Mouse (Mus musculus) stomach, embryonic 14.5 days (tissue): ENCODE data around the gene Mapk10. TPM values are rescaled to one million over a fixed set of nuclear protein-coding genes. Genes with fewer than 3 reads are reported as not detected.
A peak's percentile ranks its signal among the peaks of the same experiment; 100 is the strongest.

ENCODE experiments used
- ATAC-seq: fragments of 200-750 bp; cut with Nextera tagmentation; 2 replicates; pipeline ENCODE4 v1.8.0; 2017; ENCODE audit warnings: low read depth, moderate TSS enrichment; ENCODE audit not compliant: insufficient number of reproducible peaks, insufficient read depth, low FRiP score
- H3K27ac ChIP-seq: fragments of 300-500 bp; sonication (generic); 2 replicates; pipeline ENCODE4 v1.5.1; 2014; ENCODE audit warnings: mild to moderate bottlenecking, low read length, moderate library complexity, mixed read lengths
- H3K27me3 ChIP-seq: fragments of 300-500 bp; sonication (generic); 2 replicates; pipeline ENCODE4 v1.6.1; 2014; ENCODE audit warnings: low read length, control low read depth, mixed read lengths; ENCODE audit not compliant: control insufficient read depth, insufficient read depth
- H3K36me3 ChIP-seq: fragments of 300-500 bp; sonication (generic); 2 replicates; pipeline ENCODE4 v1.6.1; 2014; ENCODE audit warnings: mild to moderate bottlenecking, control low read depth, low read length, moderate library complexity, mixed read lengths; ENCODE audit not compliant: control insufficient read depth, insufficient read depth
- H3K4me1 ChIP-seq: fragments of 300-500 bp; sonication (generic); 2 replicates; pipeline ENCODE4 v1.6.1; 2014; ENCODE audit warnings: low read length, control low read depth, mixed read lengths; ENCODE audit not compliant: control insufficient read depth, insufficient read depth
- H3K4me2 ChIP-seq: fragments of 300-500 bp; sonication (generic); replicated peaks from 2 replicates; pipeline ENCODE4 v1.6.1; 2014; ENCODE audit warnings: low read depth, low read length, control low read depth
- H3K4me3 ChIP-seq: fragments of 300-500 bp; sonication (generic); 2 replicates; pipeline ENCODE4 v1.5.1; 2014; ENCODE audit warnings: low read depth, low read length, control low read depth
- H3K9ac ChIP-seq: fragments of 300-500 bp; sonication (generic); replicated peaks from 2 replicates; pipeline ENCODE4 v1.6.1; 2014; ENCODE audit warnings: low read depth, mild to moderate bottlenecking, control low read depth, low read length, moderate library complexity, mixed read lengths
- H3K9me3 ChIP-seq: fragments of 300-500 bp; sonication (generic); 2 replicates; pipeline ENCODE4 v1.6.1; 2016; ENCODE audit warnings: low read depth, low read length, control low read depth; ENCODE audit not compliant: control insufficient read depth
- WGBS: fragments of 180-500 bp; shearing (Covaris S2); extraction: QIAGEN DNeasy Blood & Tissue Kit; methylation state at CpG from one replicate; pipeline ENCODE4 v1.1.7; 2014; 5-methylcytosine and 5-hydroxymethylcytosine counted together
- polyA plus RNA-seq: library from polyadenylated mRNA; unstranded; fragments of >200 nt; fragmentation: Nextera tagmentation; extraction: Ambion mirVana; gene quantifications from 2 replicates; pipeline ENCODE4 v1.2.1, GENCODE M21; 2014

Gene Mapk10
- polyA plus RNA-seq, 1 experiment from 2014 or later, result 12.7 TPM

DNA sequence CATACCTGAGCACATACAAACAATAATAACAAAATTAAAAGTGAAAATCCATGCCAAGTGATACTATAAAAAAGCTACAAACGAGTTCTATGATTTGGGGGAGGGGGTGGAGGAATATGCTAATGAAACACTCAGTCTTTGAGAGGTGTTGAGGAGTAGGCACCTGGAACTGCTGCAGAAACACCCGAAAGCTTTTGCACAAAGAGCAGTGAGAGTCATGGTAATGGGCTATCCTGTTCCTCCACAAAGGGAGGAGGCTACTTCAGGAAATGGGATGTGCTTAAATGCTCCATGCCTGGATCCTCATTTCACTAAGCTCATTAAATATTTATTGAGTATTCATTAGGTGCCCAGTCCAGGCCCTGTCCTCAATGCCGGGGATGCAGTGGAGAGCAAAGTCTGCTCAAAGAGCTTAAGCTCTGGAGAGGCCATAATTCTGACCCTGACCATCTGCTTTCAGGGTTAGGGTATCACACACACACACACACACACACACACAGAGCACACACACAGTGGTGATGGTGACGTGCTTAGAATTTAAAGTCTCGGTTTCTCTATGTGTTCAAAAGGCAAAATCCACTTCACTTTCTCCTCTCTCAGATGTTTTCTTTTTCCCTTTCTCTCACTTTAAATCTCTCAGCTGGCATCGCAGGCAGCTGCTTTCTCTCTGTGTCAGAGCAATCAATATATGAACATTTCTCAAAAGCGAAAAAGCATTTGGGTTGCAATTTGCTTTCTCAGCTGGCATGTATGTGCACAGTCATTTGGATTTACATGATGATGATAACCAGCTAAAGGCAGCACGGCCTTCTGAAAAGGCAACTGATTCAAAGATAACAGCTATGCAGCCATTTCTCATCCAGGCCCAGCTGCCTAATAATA is 50.6 kb downstream of the Mapk10 start:
- Histone ChIP-seq H3K4me2 (no peak overlapping the region), H3K9ac (no peak overlapping the region), H3K9me3 (no peaks in the 10 kb centered on the region), H3K27me3 (no peaks in the 10 kb centered on the region), H3K36me3 (no peaks in the 10 kb centered on the region), H3K27ac (no peak overlapping the region), H3K4me3 (no peak overlapping the region), H3K4me1 (no peaks in the 10 kb centered on the region)
- ATAC-seq, result no peak
- WGBS, result 48% methylated on average over 8 of the region's 8 CpGs

DNA sequence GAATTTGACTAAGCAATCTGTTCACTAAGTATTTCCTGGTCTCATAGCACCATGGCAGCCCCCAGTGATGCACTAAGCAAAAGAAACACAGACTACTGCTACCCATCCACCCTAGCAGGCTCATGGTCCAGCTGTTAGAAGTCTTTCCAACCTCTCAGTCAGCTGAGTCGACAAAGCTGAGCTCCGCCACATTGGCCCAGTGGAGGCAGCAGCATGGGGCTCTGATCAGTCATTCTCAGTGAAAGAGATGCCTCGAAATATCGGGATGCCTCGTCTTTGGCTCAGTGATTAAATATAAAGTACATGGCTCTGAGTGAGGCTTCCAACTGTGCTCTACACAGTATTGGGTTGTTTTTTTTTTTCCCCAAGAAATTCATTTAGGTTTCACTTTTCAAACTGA is 70.2 kb downstream of the Mapk10 start:
- H3K4me3 ChIP-seq, result no peak overlapping the region
- no peak overlapping the region for H3K9ac ChIP-seq
- no peaks in the 10 kb centered on the region for H3K36me3 ChIP-seq
- H3K9me3 ChIP-seq, result no peaks in the 10 kb centered on the region
- H3K4me1 ChIP-seq, result no peaks in the 10 kb centered on the region
- H3K27ac ChIP-seq, result no peak overlapping the region
- WGBS, result 80% methylated on average over 5 of the region's 5 CpGs
- H3K4me2 ChIP-seq, result no peak overlapping the region
- ATAC-seq, result no peak
- no peaks in the 10 kb centered on the region for H3K27me3 ChIP-seq

DNA sequence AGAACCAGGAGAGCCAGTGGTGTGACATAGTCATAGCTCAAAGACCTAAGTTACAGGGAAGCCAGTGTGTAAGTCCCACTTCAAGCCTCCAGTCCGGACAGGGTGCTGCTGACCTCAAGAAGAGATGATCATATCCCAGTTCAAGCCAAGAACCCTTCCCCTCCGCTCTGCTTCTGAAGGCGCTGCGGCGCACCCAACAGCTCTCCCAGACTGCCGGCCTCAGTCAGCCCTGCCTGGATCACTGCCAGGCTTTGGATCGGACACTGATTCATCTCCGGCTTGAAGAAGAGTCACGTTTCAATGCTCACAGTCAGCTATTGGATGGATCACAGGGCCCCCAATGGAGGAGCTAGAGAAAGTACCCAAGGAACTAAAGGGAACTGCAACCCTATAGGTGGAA is 76.3 kb downstream of the Mapk10 start:
- no peak overlapping the region for H3K9ac ChIP-seq
- H3K9me3 ChIP-seq, result no peaks in the 10 kb centered on the region
- H3K4me1 ChIP-seq, result no peaks in the 10 kb centered on the region
- no peak for ATAC-seq
- no peaks in the 10 kb centered on the region for H3K27me3 ChIP-seq
- no peaks in the 10 kb centered on the region for H3K36me3 ChIP-seq
- WGBS, result 71% methylated on average over 9 of the region's 9 CpGs
- H3K4me2 ChIP-seq, result no peak overlapping the region
- H3K27ac ChIP-seq, result no peak overlapping the region
- no peak overlapping the region for H3K4me3 ChIP-seq

DNA sequence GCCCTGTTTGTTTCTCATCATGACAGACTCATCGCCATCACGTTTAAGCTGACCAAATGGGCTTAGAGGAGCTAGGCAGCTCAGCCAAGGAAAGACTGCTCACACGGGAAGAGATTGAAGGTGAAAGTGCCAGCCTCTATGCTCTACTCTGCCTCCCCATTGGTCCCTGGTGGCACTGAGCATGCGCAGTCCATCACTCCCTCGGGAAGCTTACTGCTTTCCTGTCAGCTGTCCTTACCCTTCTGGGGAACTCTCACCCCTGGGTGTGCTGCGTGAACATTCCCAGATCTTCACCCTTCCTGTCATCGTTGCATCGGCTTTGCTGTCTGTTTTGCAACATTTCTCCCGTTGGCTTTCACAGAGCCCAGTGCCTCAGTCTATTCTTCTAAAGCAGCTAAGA is 77.5 kb downstream of the Mapk10 start:
- 70% methylated on average over 9 of the region's 9 CpGs for WGBS

DNA sequence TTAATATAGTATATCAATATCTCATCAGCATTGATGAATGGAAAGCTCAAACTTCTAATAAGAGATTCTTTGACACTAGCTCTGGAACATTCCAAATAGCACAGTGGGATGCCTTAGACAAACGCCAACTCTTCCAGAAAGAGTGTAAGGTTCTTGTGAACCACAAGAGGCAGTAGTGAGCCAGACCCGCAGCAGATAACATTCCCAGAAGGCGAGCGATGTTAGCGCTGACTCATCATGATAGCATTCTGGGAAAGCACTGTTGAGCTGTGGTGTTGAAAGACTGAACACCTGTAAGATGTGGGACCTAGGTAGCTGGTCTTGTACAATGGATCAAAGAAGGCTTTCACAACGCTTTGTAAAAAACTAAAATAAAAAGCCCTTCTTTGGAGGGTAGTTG is 78.3 kb downstream of the Mapk10 start:
- no peak for ATAC-seq
- 65% methylated on average over 6 of the region's 6 CpGs for WGBS

More for the DNA sequence above, 77.5 kb downstream of the Mapk10 start:
- no peak for ATAC-seq
- Histone ChIP-seq H3K27me3 (no peaks in the 10 kb centered on the region), H3K27ac (no peak overlapping the region), H3K4me1 (no peaks in the 10 kb centered on the region), H3K4me3 (no peak overlapping the region), H3K36me3 (no peaks in the 10 kb centered on the region), H3K4me2 (no peak overlapping the region), H3K9ac (no peak overlapping the region), H3K9me3 (no peaks in the 10 kb centered on the region)

GRCm38 (mm10) chr5:103119618-103120017 is 91.5 kb downstream of the Mapk10 start:
- H3K4me1 ChIP-seq, result no peaks in the 10 kb centered on the region
- 66% methylated on average over 3 of the region's 3 CpGs for WGBS
- peak; percentile 85 for ATAC-seq
- no peaks in the 10 kb centered on the region for H3K36me3 ChIP-seq
- H3K9ac ChIP-seq, result no peak overlapping the region
- H3K4me3 ChIP-seq, result no peak overlapping the region
- no peak overlapping the region for H3K27ac ChIP-seq
- H3K27me3 ChIP-seq, result no peaks in the 10 kb centered on the region
- no peak overlapping the region for H3K4me2 ChIP-seq
- no peaks in the 10 kb centered on the region for H3K9me3 ChIP-seq

More for the DNA sequence above, 78.3 kb downstream of the Mapk10 start:
- Histone ChIP-seq H3K27me3 (no peaks in the 10 kb centered on the region), H3K4me2 (no peak overlapping the region), H3K9me3 (no peaks in the 10 kb centered on the region), H3K4me1 (no peaks in the 10 kb centered on the region), H3K27ac (no peak overlapping the region), H3K36me3 (no peaks in the 10 kb centered on the region), H3K4me3 (no peak overlapping the region), H3K9ac (no peak overlapping the region)

- Histone ChIP-seq H3K36me3 (no peaks in the 10 kb centered on the region), H3K27ac (no peak overlapping the region), H3K9me3 (no peaks in the 10 kb centered on the region), H3K27me3 (no peaks in the 10 kb centered on the region), H3K4me3 (no peak overlapping the region), H3K4me1 (no peaks in the 10 kb centered on the region), H3K9ac (no peak overlapping the region), H3K4me2 (no peak overlapping the region)
- ATAC-seq, result no peak
- WGBS, result 86% methylated on average over 7 of the region's 7 CpGs
These were observed 95.6 kb downstream of the Mapk10 start for GRCm38 (mm10) chr5:103115571-103115970.

GRCm38 (mm10) chr5:103112471-103112870 is 98.7 kb downstream of the Mapk10 start:
- Histone ChIP-seq H3K27ac (no peak overlapping the region), H3K9me3 (no peaks in the 10 kb centered on the region), H3K4me2 (no peak overlapping the region), H3K4me3 (no peak overlapping the region), H3K27me3 (no peaks in the 10 kb centered on the region), H3K9ac (no peak overlapping the region), H3K36me3 (no peaks in the 10 kb centered on the region), H3K4me1 (no peaks in the 10 kb centered on the region)
- WGBS, result 88% methylated on average over 7 of the region's 7 CpGs
- no peak for ATAC-seq

- Histone ChIP-seq H3K9me3 (no peaks in the 10 kb centered on the region), H3K4me1 (no peaks in the 10 kb centered on the region), H3K9ac (no peak overlapping the region), H3K27me3 (no peaks in the 10 kb centered on the region), H3K4me2 (no peak overlapping the region), H3K4me3 (no peak overlapping the region), H3K27ac (no peak overlapping the region), H3K36me3 (no peaks in the 10 kb centered on the region)
- ATAC-seq, result no peak
- WGBS, result 68% methylated on average over 1 of the region's 1 CpGs
These were observed 101.7 kb downstream of the Mapk10 start for GRCm38 (mm10) chr5:103109409-103109808.
